Mouse (Mus musculus) mesoderm, embryonic 11.5 days (tissue): Measurements from ENCODE around the gene St6gal1.

ENCODE experiments used
- DNase-seq: peaks from one replicate; pipeline ENCODE4 v3.0.0-alpha.2; 2012; ENCODE audit warnings: low read depth, low spot score

Gene St6gal1

GRCm38 (mm10) chr16:23272521-23273230 lies 48.1 kb downstream of the St6gal1 start:
- DNase-seq: no peak

GRCm38 (mm10) chr16:23274005-23274404 lies 49.5 kb downstream of the St6gal1 start:
- DNase-seq: no peak

GRCm38 (mm10) chr16:23274606-23275310 lies 50.2 kb downstream of the St6gal1 start:
- no peak for DNase-seq

GRCm38 (mm10) chr16:23275661-23276060 lies 51.1 kb downstream of the St6gal1 start:
- DNase-seq: no peak

GRCm38 (mm10) chr16:23279879-23280741 lies 55.6 kb downstream of the St6gal1 start:
- DNase-seq: no peak

GRCm38 (mm10) chr16:23280742-23281090 lies 56.2 kb downstream of the St6gal1 start:
- DNase-seq: no peak

- no peak for DNase-seq
Observed at GRCm38 (mm10) chr16:23282241-23282640, 57.7 kb downstream of the St6gal1 start.

- no peak for DNase-seq
Observed at GRCm38 (mm10) chr16:23282941-23283340, 58.4 kb downstream of the St6gal1 start.

- DNase-seq: no peak
Observed at GRCm38 (mm10) chr16:23283677-23284076, 59.1 kb downstream of the St6gal1 start.

- DNase-seq: no peak
Observed at GRCm38 (mm10) chr16:23284470-23285394, 60.2 kb downstream of the St6gal1 start.

GRCm38 (mm10) chr16:23286380-23287097 lies 62.0 kb downstream of the St6gal1 start:
- DNase-seq: no peak

GRCm38 (mm10) chr16:23287312-23288040 lies 62.9 kb downstream of the St6gal1 start:
- no peak for DNase-seq

- no peak for DNase-seq
Observed at GRCm38 (mm10) chr16:23288103-23288502, 63.6 kb downstream of the St6gal1 start.

- no peak for DNase-seq
Observed at GRCm38 (mm10) chr16:23289424-23289823, 64.9 kb downstream of the St6gal1 start.

GRCm38 (mm10) chr16:23290171-23290570 lies 65.6 kb downstream of the St6gal1 start:
- no peak for DNase-seq

GRCm38 (mm10) chr16:23291521-23291920 lies 67.0 kb downstream of the St6gal1 start:
- DNase-seq: no peak

GRCm38 (mm10) chr16:23294236-23294635 lies 69.7 kb downstream of the St6gal1 start:
- no peak for DNase-seq

- DNase-seq: no peak
Observed at GRCm38 (mm10) chr16:23294747-23295146, 70.2 kb downstream of the St6gal1 start.

- DNase-seq: no peak
Observed at GRCm38 (mm10) chr16:23295720-23296119, 71.2 kb downstream of the St6gal1 start.

- no peak for DNase-seq
Observed at GRCm38 (mm10) chr16:23296721-23297120, 72.2 kb downstream of the St6gal1 start.
